Mouse (Mus musculus) cortical plate, adult 2 months (tissue): ENCODE measurements around the gene Trpm5.

Experiments used
- CTCF ChIP-seq: fragments of 200-500 bp; IDR thresholded peaks from 2 replicates; pipeline ENCODE4 v1.5.1; 2011; ENCODE audit warnings: mild to moderate bottlenecking, control low read depth, low read length; ENCODE audit not compliant: insufficient read depth; ENCODE audit errors: extremely low read depth
- POLR2A ChIP-seq: fragments of 200-500 bp; IDR thresholded peaks from 2 replicates; pipeline ENCODE4 v1.6.1; 2011; ENCODE audit warnings: mild to moderate bottlenecking, low read length, control low read depth; ENCODE audit not compliant: insufficient read depth; ENCODE audit errors: extremely low read depth

GRCm38 (mm10) chr7:143059202-143059870, 35.1 kb downstream of the Trpm5 start:
- no peak for TF ChIP-seq POLR2A
- no peak for TF ChIP-seq CTCF
